Mouse (Mus musculus): ENCODE measurements around the gene Crkl.

Crkl gene

GRCm38 (mm10) chr16:17451541-17452372, at the start of gene Crkl:
TSS of gene Crkl (plus strand) at chr16:17451987.
- DNase-seq (ENCODE audit: low read depth, low spot score), result peak; percentile 96

GRCm38 (mm10) chr16:17402855-17403254, 48.9 kb upstream of the Crkl start:
- DNase-seq (ENCODE audit: low read depth, low spot score), result peak; percentile 60

- DNase-seq (ENCODE audit: low read depth, low spot score), result peak; percentile 29
These were observed 46.5 kb upstream of the Crkl start for GRCm38 (mm10) chr16:17405271-17405696.

- peak; percentile 98 for DNase-seq (ENCODE audit: low read depth, low spot score)
These were observed 45.9 kb upstream of the Crkl start, which contains the start of the genes Snap29 and Pi4ka for GRCm38 (mm10) chr16:17405736-17406443. TSS of gene Snap29 (plus strand) at chr16:17405986. TSS of gene Pi4ka (minus strand) at chr16:17406314.

- DNase-seq (ENCODE audit: low read depth, low spot score), result no peak
These were observed 45.1 kb upstream of the Crkl start for GRCm38 (mm10) chr16:17406512-17407231.

- no peak for DNase-seq (ENCODE audit: low read depth, low spot score)
These were observed 42.7 kb upstream of the Crkl start for GRCm38 (mm10) chr16:17409046-17409445.

GRCm38 (mm10) chr16:17410209-17410608, 41.6 kb upstream of the Crkl start:
- no peak for DNase-seq (ENCODE audit: low read depth, low spot score)

GRCm38 (mm10) chr16:17423021-17423420, 28.8 kb upstream of the Crkl start:
- no peak for DNase-seq (ENCODE audit: low read depth, low spot score)

- DNase-seq (ENCODE audit: low read depth, low spot score), result no peak
These were observed 19.2 kb upstream of the Crkl start for GRCm38 (mm10) chr16:17432576-17432975.

GRCm38 (mm10) chr16:17452373-17452715, 557 bp downstream of the Crkl start:
- DNase-seq (ENCODE audit: low read depth, low spot score), result peak; percentile 50

GRCm38 (mm10) chr16:17456901-17457300, 5.1 kb downstream of the Crkl start:
- no peak for DNase-seq (ENCODE audit: low read depth, low spot score)

GRCm38 (mm10) chr16:17460254-17460653, 8.5 kb downstream of the Crkl start:
- DNase-seq (ENCODE audit: low read depth, low spot score), result no peak

- DNase-seq (ENCODE audit: low read depth, low spot score), result no peak
These were observed 9.8 kb downstream of the Crkl start for GRCm38 (mm10) chr16:17461596-17461995.

GRCm38 (mm10) chr16:17463184-17463583, 11.4 kb downstream of the Crkl start:
- DNase-seq (ENCODE audit: low read depth, low spot score), result no peak

- DNase-seq (ENCODE audit: low read depth, low spot score), result no peak
These were observed 15.3 kb downstream of the Crkl start for GRCm38 (mm10) chr16:17466875-17467663.

- no peak for DNase-seq (ENCODE audit: low read depth, low spot score)
These were observed 20.7 kb downstream of the Crkl start for GRCm38 (mm10) chr16:17472498-17472897.

- DNase-seq (ENCODE audit: low read depth, low spot score), result no peak
These were observed 22.3 kb downstream of the Crkl start for GRCm38 (mm10) chr16:17474091-17474490.

GRCm38 (mm10) chr16:17474761-17475160, 23.0 kb downstream of the Crkl start:
- no peak for DNase-seq (ENCODE audit: low read depth, low spot score)

- no peak for DNase-seq (ENCODE audit: low read depth, low spot score)
These were observed 23.5 kb downstream of the Crkl start for GRCm38 (mm10) chr16:17475326-17475725.

- no peak for DNase-seq (ENCODE audit: low read depth, low spot score)
These were observed 26.6 kb downstream of the Crkl start for GRCm38 (mm10) chr16:17478331-17478943.

GRCm38 (mm10) chr16:17481465-17481864, 29.7 kb downstream of the Crkl start:
- no peak for DNase-seq (ENCODE audit: low read depth, low spot score)

Data from c-Kit-negative CD71-positive TER-119-positive erythroid progenitor cells, embryonic 14.5 days (primary cell).